ENCODE assay signal across 15 mouse cellular contexts in the genomic region with DNA sequence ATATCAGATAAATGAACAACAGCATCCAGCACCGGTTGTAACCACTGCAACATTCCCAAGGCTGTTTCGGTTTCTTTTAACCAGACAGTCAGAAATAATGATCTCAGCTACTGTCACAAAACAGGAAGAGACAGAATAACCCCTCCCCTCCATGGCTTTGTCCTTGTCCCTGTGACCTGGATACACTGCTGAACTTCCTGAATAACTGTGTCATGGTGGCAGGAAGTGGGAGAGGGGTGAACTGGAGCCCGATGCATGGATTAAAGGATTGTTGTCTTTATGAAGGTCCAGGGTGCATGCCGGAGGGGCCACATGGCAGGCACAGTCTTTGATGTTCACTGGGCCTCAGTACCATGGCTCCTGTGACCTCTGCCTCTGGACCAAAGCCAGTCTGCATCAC.
DNase-seq lines count a peak whose midpoint lies in the region; ATAC-seq and TF ChIP-seq lines count a peak whose summit lies in the region.
"Had no signal": no experiment of that assay in that cellular context is flagged by ENCODE, and none has a peak within 500 bp of the region (broad histone marks: within the 10 kb centered on the region; RNA-seq: fewer than 3 reads in every experiment).

No protein-coding gene starts in this region.

- H3K9me3 ChIP-seq in kidney, postnatal 0 days (replicated peaks; ENCODE audit: low read length) = no peaks in the 10 kb centered on the region
- peaks cover 3% of the 10 kb centered on the region for H3K9me3 ChIP-seq in CH12.LX (replicated peaks; ENCODE audit: low read length)
- H3K9me3 ChIP-seq: embryonic facial prominence, embryonic 13.5 days; hindbrain, embryonic 12.5 days had no signal

- dilution Hi-C loops in CH12.LX (cut with MboI; ENCODE audit: extremely low pct_ligation_motif_present, extremely low pct_unique_long_range_greater_than_20kb, low sequenced_read_pairs) = no loop called here

- H3K36me3 ChIP-seq in kidney, postnatal 0 days (ENCODE audit: insufficient read depth, low read length) = no peaks in the 10 kb centered on the region
- H3K36me3 ChIP-seq in CH12.LX (replicated peaks in 1 of 2; ENCODE audit: control insufficient read depth in 1 of 2, insufficient read depth in 1 of 2, low read length in 1 of 2) = no peaks in the 10 kb centered on the region
- H3K36me3 ChIP-seq: embryonic facial prominence, embryonic 13.5 days; hindbrain, embryonic 12.5 days had no signal

- TF ChIP-seq RAD21 in CH12.LX (IDR thresholded peaks at IDR 0.05; ENCODE audit: low read depth, low read length) = no peak

- TF ChIP-seq CTCF in kidney, postnatal 0 days (IDR thresholded peaks at IDR 0.05; ENCODE audit: low read depth) = no peak
- TF ChIP-seq CTCF in CH12.LX (conservative IDR thresholded peaks at IDR 0.05 in 1 of 2, IDR thresholded peaks at IDR 0.05 in 1 of 2; ENCODE audit: low read depth in 2 of 2, low read length in 2 of 2) = no peak

- 46% methylated on average over 4 of the region's 4 CpGs for WGBS in kidney, postnatal 0 days

- no peak overlapping the region for H3K9ac ChIP-seq in kidney, postnatal 0 days (ENCODE audit: low read depth, low read length)
- H3K9ac ChIP-seq in CH12.LX (ENCODE audit: insufficient read depth, low read depth) = no peak overlapping the region
- H3K9ac ChIP-seq: embryonic facial prominence, embryonic 13.5 days; forebrain, postnatal 0 days; hindbrain, embryonic 12.5 days had no signal

- no peak overlapping the region for H3K4me3 ChIP-seq in kidney, postnatal 0 days (replicated peaks; ENCODE audit: low read depth, low read length)
- no peak overlapping the region for H3K4me3 ChIP-seq in CH12.LX (replicated peaks in 1 of 3; ENCODE audit: low read depth in 2 of 3, low read length in 2 of 3, poor library complexity in 1 of 3)
- H3K4me3 ChIP-seq: embryonic facial prominence, embryonic 13.5 days; heart, adult 2 months; hindbrain, embryonic 12.5 days; layer of hippocampus, adult 2 months; myocyte had no signal

- 0 out of 2 replicates have a peak, but pooled peaks have one; percentile 25 for ATAC-seq in kidney, postnatal 0 days (replicated peaks; ENCODE audit: low FRiP score, low read depth)
- ATAC-seq in inflammation-experienced regulatory T-cells, adult 6 months = peak; percentile 59
- ATAC-seq: forebrain, postnatal 0 days had no signal

- peak; percentile 60 for DNase-seq in kidney, postnatal 0 days (ENCODE audit: low spot score)
- DNase-seq in kidney, adult 18-20 months = no peak
- DNase-seq in CD4-positive helper T cell, adult 2 months (ENCODE audit: low read depth, low spot score) = peak; percentile 49
- DNase-seq in CH12.LX (ENCODE audit: extremely low read depth) = peak; percentile 17
- no peak for DNase-seq in cerebellum, postnatal 4 days (ENCODE audit: low spot score in 2 of 2)
- DNase-seq in ovary, postnatal 10 days (ENCODE audit: low spot score) = no peak
- no peak for DNase-seq in left cerebral cortex, postnatal 25 days (ENCODE audit: low spot score in 2 of 2)
- DNase-seq: cerebellum, adult 2 months; forebrain, postnatal 0 days; heart, adult 2 months had no signal

- no peak overlapping the region for H3K4me2 ChIP-seq in kidney, postnatal 0 days (ENCODE audit: low read length)
- H3K4me2 ChIP-seq in CH12.LX (ENCODE audit: insufficient read depth, low read depth, poor library complexity, severe bottlenecking) = no peak overlapping the region
- H3K4me2 ChIP-seq: embryonic facial prominence, embryonic 13.5 days; hindbrain, embryonic 12.5 days had no signal

- no peaks in the 10 kb centered on the region for H3K79me2 ChIP-seq in CH12.LX (replicated peaks; ENCODE audit: control insufficient read depth, extremely low read depth, insufficient read depth, poor library complexity, severe bottlenecking)

- no peak for TF ChIP-seq EP300 in CH12.LX (IDR thresholded peaks at IDR 0.05; ENCODE audit: low read length)

- intact Hi-C loops in left cerebral cortex, postnatal 25 days (cut with DNase I) = no loop called here

- no peak overlapping the region for H3K27ac ChIP-seq in kidney, postnatal 0 days
- no peak overlapping the region for H3K27ac ChIP-seq in CH12.LX (ENCODE audit: insufficient read depth, low read depth)
- H3K27ac ChIP-seq: embryonic facial prominence, embryonic 13.5 days; heart, adult 2 months; hindbrain, embryonic 12.5 days; layer of hippocampus, adult 2 months had no signal

- no peaks in the 10 kb centered on the region for H3K27me3 ChIP-seq in kidney, postnatal 0 days (ENCODE audit: insufficient read depth, low read length)
- H3K27me3 ChIP-seq in CH12.LX (replicated peaks) = no peaks in the 10 kb centered on the region
- H3K27me3 ChIP-seq: embryonic facial prominence, embryonic 13.5 days; hindbrain, embryonic 12.5 days had no signal

- H3K4me1 ChIP-seq in kidney, postnatal 0 days (replicated peaks; ENCODE audit: insufficient read depth, low read length) = 0 out of 2 replicates have a peak, but pooled peaks cover 4% of the 10 kb centered on the region
- peaks cover 0 to 21% of the 10 kb centered on the region in 2 experiments; a peak in 2 of 4 replicates for H3K4me1 ChIP-seq in CH12.LX (ENCODE audit: control insufficient read depth in 1 of 2, insufficient read depth in 2 of 2)
- H3K4me1 ChIP-seq: hindbrain, embryonic 12.5 days had no signal

- no peak for TF ChIP-seq POLR2A in CH12.LX (IDR thresholded peaks at IDR 0.05; ENCODE audit: low read depth, low read length)

- in situ Hi-C loops in CH12.LX (cut with MboI; ENCODE audit: low pct_ligation_motif_present, low pct_unique_long_range_greater_than_20kb, low sequenced_read_pairs) = no loop called here

TF ChIP-seq in CH12.LX, 34 proteins besides CTCF, POLR2A, EP300 and RAD21:
- TF ChIP-seq CHD2 (IDR thresholded peaks at IDR 0.05; ENCODE audit: low read length) = no peak
- no peak for TF ChIP-seq UBTF (IDR thresholded peaks at IDR 0.05; ENCODE audit: low read depth, low read length)
- TF ChIP-seq USF1 (IDR thresholded peaks at IDR 0.05; ENCODE audit: low read depth, low read length) = no peak
- TF ChIP-seq ZMIZ1 (IDR thresholded peaks at IDR 0.05; ENCODE audit: low read depth, low read length) = no peak
- no peak for TF ChIP-seq JUND (conservative IDR thresholded peaks at IDR 0.05; ENCODE audit: low read depth, low read length)
- TF ChIP-seq USF2 (conservative IDR thresholded peaks at IDR 0.05; ENCODE audit: low read depth, low read length) = no peak
- TF ChIP-seq POLR2AphosphoS2 (IDR thresholded peaks at IDR 0.05; ENCODE audit: low read depth, low read length) = no peak
- TF ChIP-seq BHLHE40 (IDR thresholded peaks at IDR 0.05; ENCODE audit: low read depth, low read length) = no peak
- TF ChIP-seq MAFK (IDR thresholded peaks at IDR 0.05; ENCODE audit: insufficient replicate concordance, low read length) = no peak
- no peak for TF ChIP-seq NELFE (IDR thresholded peaks at IDR 0.05; ENCODE audit: low read depth, low read length)
- TF ChIP-seq HCFC1 (IDR thresholded peaks at IDR 0.05; ENCODE audit: low read depth, low read length) = no peak

Comparison
In these comparisons a context has a peak if more than half of its experiments do, and no peak if none do; other contexts are left out.
1. DNase-seq: peak in kidney, postnatal 0 days (single experiment), CD4-positive helper T cell, adult 2 months (single experiment) and CH12.LX (single experiment); none in kidney, adult 18-20 months (single experiment), cerebellum, postnatal 4 days (0 of 2), ovary, postnatal 10 days (single experiment) and left cerebral cortex, postnatal 25 days (0 of 2).